Mouse (Mus musculus) gastrocnemius, postnatal 4 days (tissue): ENCODE measurements around the gene Cabcoco1. TPM values are rescaled to one million over a fixed set of nuclear protein-coding genes. Genes with fewer than 3 reads are reported as not detected.
A peak's percentile ranks its signal among the peaks of the same experiment; 100 is the strongest.

ENCODE experiments used
- DNase-seq, 2 experiments: peaks; one replicate each; pipeline ENCODE4 v3.0.0; 2021 to 2022; ENCODE audit warnings: low spot score in 2 of 2, mixed read lengths in 2 of 2
- long read RNA-seq, 2 experiments: library from polyadenylated mRNA; stranded (forward); transcript quantifications; one replicate each; pipeline ENCODE4 v2.0.0; 2021
- total RNA-seq, 2 experiments: library from RNA; stranded (reverse); gene quantifications; 2 replicates each; pipeline ENCODE4 v1.2.3; 2021

Gene Cabcoco1
- under 1 TPM; 0.44 to 0.59 TPM for total RNA-seq
- long read RNA-seq, experiment 1, partial matches to known transcripts: 0 of 1 reads
- long read RNA-seq, experiment 1, other reads (novel, unspliced or antisense): 0 of 1 reads
- long read RNA-seq, experiment 2: 0 reads

DNA sequence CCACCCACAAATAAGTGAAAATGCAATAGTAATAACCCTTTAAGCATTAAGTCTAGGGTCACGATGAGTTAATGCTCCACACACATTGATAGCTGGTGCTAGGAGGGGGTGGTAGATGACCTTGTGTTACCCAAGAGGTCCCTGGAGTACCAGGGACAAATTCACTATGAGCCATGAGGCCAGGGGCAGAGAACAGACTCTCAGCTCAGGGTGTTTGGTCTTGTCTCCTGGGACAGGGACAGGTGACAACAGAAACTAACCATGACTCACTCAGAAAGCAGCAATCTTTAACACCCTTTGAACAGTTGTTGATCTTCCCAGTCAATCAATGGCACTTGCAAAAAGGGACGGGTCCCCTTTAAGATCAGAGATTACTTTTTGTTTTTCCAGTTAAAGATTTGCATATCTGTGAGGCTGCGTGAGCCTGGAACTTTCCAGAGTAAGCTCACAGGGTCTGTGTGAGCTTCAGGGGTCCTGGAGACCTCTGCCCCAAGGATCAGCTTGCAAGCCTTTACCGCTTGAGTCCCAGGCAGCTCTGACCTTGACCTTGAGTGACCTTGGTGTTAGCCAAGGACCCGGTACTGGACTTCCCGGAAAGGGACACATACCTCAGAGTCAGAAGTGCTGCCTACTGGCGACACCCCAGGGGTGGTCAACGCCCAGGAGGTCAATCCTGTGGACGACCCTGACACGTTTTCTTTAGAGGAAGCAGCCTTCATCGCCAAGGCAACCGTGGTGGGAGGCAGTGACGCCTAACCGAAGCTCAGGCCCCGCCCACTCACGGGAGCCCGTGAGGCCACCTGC, at the start of gene Cabcoco1:
Gene Cabcoco1 (minus strand): TSS at position 758 of the 804 bp plus-strand sequence.
- DNase-seq: peak in 1 of 2 experiments; percentile 36

DNA sequence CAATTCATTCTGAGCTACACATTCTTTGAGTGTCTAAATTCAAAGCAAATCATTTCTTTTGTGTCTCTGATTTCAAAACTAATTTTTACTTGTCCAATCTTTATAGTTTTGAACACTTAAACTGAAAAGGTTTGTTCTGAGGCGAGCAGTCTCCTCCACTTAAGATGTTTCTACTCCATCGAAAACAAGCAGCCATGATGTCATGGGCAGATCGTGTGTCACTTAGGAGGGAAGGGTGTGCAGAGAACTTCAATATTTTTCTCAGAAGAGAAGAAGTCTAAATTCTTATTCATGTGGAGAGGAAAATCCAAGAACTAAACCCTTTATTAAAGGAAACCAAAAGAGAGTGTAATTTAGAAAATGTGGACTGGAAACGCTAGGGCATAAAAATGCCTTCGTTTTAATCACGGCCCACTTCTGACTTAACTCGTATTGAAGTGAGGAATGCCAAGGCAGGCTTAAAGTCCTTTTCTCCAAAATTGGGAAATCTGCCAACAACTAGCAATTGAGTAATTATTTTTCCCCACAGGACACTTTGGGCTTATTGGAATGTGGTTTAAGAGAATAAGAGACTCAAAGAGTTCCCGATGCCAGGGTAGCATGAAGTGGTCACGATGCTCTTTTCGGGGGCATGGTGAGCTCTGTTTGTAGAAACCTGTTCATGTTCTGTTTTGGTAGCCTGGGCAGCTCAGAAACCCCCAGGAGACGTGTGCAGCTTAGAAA, 48.0 kb upstream of the Cabcoco1 start:
- DNase-seq: no peak

DNA sequence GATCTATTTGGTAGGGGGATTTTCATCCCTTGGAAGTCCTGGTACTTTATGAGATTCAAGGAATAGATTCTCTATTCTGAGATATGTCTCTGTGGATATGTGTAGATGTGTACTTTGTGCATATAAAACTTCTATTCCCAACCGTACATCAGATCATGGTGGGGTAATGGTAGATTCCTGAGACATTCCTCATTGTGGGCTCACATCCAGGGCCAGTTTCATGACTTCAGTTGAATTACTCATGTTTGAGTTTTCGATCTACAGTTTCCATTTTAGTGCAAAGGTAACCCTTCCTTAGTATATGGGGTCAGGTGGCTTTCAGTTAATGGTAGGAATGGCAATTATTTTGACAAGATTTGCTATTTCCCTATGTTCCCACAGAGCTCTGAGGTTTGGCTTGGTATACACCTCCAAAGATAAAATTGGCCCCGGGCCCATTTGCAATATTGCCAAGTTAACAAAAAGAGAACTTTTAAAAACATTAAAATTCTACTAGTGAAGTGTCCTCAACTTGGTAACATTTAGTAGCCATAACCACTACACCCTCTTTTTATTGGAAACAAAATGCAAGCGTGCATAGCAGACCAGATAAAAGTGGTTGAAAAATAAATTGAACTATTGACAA, 45.8 kb upstream of the Cabcoco1 start:
- DNase-seq: no peak

DNA sequence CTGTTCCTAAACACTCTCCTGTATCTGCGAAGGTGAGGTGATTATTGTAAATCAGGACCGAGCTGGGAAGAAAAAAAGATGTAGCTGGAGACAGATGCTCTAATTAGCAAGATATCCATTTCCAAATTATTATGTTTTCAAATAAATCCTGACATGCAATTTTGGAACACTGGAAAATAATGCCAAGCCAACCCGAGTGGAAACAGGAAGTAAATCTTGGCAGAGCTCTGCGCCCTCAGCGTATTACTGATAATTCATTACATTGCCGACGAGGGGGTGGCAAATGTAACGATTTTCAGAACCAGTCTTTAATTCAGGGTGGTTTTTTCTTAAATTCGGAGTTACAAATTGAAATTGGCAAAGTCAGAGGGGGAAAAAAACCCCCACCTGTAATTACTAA, 35.6 kb upstream of the Cabcoco1 start:
- no peak for DNase-seq

- DNase-seq: no peak
These were observed 26.5 kb upstream of the Cabcoco1 start for GRCm38 (mm10) chr10:68568172-68568571.

GRCm38 (mm10) chr10:68562344-68562743, 20.6 kb upstream of the Cabcoco1 start:
- no peak for DNase-seq

GRCm38 (mm10) chr10:68558828-68559219, 17.1 kb upstream of the Cabcoco1 start:
- no peak for DNase-seq

DNA sequence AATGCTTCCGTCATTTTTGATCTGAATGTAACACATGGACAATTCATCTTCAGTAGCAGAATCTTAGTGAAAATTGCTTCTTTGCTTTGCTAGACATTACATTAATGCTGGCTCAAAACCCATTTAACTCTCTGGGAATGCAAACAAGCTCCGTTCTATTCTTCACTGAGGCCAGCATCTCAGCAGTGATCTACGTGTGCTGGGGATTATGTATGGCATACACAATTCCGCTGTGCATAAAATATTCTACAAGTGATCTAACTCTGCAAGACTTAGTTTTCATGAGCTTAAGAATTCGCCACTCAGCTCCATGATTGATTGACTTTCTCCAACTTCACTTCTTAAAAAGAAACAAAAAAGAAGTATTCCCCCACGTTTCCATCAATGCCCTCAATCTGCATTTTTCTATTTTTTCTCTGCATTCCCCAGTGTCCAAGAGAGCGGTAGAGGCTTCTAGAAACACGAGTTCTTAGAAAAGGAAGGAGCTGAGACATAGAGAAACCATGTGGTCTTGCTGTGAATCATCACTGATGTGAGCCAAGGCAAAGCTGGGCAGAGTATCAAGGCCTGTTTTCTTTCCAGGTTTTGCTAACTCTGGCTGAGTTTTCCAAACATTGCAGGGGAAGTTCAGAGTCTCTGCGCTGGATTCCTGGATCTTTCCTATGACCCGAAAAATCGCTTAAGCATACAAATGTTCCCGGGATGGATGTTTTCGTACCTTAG, 16.6 kb upstream of the Cabcoco1 start:
- peak; percentile 56 to 79 for DNase-seq

- no peak for DNase-seq
These were observed 12.0 kb upstream of the Cabcoco1 start for GRCm38 (mm10) chr10:68553677-68554076.

DNA sequence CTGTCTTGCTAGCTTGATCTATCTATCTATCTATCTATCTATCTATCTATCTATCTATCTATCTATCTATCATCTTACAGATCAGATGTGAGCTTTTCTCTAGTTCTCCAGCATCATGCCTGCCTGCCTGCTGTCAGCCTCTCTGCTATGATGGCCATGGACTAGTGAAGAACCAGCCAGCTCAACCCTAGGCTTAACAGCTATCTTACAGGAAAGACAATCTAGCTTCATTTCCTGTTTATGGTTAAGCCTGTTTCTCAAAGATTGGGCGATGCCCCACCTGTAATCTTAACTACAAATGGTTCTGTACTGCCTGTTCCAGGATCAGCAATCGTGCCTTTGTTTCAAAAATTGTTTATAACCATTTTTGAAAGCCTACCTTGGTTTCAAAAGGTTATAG, 10.9 kb upstream of the Cabcoco1 start:
- DNase-seq: no peak

DNA sequence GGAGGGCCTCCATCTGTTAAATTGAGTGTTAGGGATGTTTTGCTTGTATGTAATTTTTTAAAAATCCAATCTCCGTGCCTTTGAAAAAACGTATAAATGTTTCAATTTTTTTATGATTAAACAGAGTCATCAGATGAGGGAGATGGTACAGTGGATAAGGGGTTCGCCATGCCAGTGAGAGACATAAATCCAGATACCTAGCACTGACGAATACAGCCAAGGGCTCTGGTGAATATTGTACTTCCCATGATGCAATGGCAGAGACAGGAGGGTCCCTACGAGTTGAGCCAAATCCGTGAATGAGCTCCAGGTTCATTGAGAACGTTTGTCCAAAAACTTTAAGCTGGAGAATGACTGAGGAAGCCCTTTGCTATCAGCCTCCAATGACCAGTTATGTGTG, 9.6 kb upstream of the Cabcoco1 start:
- DNase-seq: no peak

GRCm38 (mm10) chr10:68550668-68551267, 9.1 kb upstream of the Cabcoco1 start:
- no peak for DNase-seq

DNA sequence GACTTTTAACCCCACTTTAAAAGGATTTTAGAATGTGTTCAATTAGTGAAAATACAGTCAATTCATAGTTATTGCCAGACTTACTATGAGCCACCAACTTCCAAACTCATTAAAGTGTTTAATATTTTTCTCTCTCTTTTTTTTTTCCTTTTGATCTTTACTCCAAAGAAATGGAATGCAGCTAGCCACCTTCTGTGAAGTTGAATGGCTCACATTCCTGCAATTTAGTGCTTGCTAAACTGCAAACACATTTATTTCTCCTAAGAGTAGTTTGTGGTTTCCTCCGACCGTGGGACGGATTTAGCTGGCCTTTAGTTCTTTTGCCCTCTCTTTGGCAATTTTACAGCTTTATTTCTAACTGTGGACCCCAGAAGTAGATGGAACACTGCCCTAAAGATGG, 1.4 kb upstream of the Cabcoco1 start:
- DNase-seq: no peak

DNA sequence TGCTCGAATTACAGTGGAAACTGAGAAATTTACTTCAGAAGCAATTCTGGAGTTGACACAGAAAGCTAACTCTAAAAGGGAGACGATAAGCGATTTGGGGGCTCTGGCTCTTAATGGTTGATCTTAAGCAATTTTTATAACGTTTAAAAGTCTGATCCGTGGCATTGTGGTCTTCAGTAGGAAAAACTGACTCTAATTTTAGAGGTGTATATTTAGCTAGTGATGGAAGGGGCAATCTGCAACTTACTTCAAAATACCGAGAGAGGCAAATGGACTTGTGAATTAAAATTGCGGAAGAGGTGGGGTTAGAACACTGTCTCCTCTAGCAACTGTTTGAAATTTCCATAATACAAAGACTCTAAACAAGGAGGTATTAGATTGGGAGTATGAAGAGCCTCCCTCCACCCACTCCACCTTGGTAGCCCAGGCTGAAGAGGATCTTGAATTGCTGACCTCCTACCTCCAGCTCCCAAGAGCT, 286 bp upstream of the Cabcoco1 start:
- DNase-seq: no peak

DNA sequence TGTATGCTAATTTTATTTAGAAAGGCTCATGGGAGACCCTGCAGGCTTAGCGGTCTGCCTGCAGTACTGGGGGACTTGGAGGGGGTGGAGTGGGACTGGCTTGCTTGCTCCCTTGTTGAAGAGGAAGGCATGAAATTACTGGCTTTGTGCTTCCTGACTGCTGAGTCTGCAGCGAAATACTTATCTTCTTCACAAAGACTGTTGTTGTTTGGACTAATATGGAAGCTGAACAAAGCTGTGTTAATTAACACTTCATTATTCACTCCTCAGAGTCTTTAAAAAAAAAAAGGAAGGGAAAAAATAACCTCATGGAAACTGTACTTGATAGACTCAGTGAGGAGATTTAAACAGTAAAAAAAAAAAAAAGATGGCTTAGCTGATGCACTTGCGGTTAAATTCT, 1.1 kb downstream of the Cabcoco1 start:
- no peak for DNase-seq

DNA sequence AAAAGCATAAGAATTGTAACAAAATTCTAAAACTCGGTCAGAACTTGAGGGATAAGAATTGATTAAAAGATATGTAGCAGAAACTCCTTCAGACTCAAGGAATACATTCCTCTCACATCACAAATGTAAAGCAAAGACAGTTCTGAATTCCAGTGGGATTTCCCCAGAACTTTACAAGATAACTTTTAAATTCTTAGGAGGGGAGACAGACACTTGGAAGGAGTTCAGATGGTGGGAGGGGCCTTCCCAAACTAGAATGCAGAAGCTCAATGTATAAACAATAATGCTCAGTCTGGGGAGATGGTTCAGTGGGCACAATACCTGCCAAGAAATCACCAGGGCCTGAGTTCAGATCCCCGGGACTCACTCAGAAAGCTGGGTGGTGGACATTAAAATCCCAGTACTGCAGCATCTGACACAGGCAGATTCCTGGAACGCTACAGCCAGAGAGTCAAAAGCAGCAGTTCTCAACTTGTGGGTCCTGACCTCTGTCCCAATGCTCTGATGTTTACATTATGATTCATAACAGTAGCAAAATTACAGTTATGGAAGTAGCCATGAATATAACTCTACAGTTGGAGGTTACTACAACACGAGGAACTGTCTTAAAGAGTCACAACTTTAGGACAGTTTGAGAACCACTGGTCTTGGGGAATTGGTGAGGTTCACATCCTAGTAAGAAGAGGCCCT, 4.3 kb downstream of the Cabcoco1 start:
- DNase-seq: no peak

DNA sequence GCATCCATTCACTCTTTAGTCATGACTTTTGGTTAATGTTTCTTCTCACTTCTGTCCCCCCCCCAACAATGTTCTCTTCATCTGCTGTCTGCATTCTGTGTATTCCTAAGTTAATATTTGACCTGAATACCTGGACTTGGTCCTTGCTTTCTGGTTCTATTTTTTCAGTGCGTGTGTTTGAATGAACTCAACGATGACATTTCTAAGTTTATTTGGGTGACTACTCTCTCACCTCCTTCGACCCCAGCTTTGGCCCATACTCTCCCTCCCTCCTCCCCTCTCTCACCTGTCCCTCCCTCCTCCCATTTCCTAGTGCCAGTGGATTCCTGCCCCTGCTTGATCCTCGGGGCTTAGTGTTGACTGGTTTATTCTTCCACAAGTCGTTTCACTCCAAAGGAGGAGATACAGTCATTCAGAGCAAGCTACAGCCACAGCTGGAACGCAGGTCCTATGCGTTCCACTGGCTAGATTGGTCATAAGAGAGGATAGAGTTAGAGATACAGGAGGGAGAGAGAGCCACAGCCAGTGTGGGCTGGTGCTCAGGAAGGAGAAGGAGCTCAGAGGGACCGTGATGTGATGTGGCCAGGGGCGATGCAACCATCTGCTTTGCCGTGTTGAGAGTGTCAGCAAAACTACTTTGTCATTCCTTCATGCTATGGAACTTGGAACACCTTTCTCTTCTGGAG, 12.2 kb downstream of the Cabcoco1 start:
- DNase-seq: no peak

DNA sequence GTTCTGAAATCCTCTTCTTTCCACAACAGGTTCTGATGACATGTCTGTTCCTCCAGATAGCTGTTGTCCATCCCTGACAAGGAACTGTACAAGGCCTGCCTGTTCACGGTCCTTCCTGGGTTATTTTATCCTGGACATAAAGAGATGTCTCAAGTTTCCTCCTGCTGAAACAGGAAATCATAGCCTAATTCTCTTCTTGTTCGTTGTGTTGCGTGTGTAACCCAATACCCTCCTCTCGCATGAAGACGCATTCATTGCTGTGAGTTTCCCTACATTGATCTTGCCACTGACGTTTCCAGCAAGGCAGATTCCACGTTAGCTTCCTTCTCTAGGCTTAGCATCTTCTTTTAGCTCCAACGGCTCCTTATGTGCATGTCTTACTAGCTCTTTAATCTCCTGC, 12.7 kb downstream of the Cabcoco1 start:
- no peak for DNase-seq

GRCm38 (mm10) chr10:68522106-68522505, 19.6 kb downstream of the Cabcoco1 start:
- DNase-seq: no peak
